Mouse (Mus musculus): ENCODE measurements around the gene S100a3.
A peak's percentile ranks its signal among the peaks of the same experiment; 100 is the strongest.

The S100a3 gene

DNA sequence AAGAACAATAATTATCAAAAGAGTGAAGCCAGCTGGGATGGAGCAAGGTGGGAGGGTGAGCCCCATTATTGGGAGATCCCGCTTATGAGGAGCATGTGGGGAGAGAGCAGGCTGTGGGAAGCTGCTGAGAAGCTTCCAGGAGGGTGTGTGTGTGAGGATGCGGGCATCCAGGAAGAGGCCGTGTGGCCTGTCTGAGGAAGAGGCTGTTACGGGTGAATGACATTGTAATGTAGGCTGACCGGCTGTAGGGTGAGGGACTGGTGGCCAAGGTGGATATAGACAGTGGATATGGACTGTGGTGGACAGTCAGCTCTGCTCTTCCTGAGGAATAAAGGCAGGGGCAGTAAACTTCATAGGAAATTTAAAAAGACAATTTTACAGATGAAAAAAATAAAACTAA, 65.1 kb downstream of the S100a3 start:
- DNase-seq (ENCODE audit: low read depth, low spot score): no peak

- DNase-seq (ENCODE audit: low read depth, low spot score): no peak
These were observed 66.1 kb downstream of the S100a3 start for GRCm38 (mm10) chr3:90626266-90627021.

- DNase-seq (ENCODE audit: low read depth, low spot score): no peak
These were observed 67.0 kb downstream of the S100a3 start for GRCm38 (mm10) chr3:90627366-90627765.

GRCm38 (mm10) chr3:90627807-90628206, 67.4 kb downstream of the S100a3 start:
- no peak for DNase-seq (ENCODE audit: low read depth, low spot score)

DNA sequence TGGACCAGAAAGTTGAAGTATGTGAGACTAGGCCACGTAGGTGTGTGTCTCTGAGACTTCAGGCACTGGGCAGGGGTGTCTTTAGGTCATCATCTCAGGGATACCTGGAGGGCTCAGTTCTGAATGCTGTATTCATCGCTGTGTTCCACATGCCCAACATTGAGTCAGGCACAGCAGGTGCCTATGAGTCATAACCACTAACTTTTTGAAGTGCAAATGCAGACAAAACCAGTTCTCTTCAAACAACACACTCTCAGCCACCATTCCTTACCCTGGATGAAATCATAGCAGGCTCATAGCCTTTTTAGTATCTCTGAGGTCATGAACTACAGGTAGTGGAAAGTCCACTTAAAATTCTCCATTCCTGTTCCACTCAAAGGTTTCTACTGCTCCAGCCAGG, 68.9 kb downstream of the S100a3 start:
- DNase-seq (ENCODE audit: low read depth, low spot score): no peak

DNA sequence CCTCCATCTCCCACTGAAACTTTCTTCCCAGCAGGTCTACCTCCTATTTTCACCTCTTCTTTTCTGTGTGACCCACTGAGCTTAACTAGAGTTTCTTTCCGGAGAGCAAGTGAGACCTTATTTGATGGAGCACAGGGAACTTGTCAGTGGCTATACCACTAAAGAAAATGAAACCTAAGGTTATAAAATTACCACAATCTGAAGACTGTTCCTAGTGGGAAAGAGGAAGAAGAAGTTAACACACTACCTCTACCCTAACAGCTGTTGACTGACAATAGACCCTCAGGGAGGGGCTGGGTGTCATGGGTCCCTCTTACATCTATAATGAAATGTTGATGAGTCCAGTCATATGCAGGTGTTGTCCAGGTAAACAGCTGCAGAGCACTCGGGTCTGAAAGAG, 71.6 kb downstream of the S100a3 start:
- DNase-seq (ENCODE audit: low read depth, low spot score): no peak

DNA sequence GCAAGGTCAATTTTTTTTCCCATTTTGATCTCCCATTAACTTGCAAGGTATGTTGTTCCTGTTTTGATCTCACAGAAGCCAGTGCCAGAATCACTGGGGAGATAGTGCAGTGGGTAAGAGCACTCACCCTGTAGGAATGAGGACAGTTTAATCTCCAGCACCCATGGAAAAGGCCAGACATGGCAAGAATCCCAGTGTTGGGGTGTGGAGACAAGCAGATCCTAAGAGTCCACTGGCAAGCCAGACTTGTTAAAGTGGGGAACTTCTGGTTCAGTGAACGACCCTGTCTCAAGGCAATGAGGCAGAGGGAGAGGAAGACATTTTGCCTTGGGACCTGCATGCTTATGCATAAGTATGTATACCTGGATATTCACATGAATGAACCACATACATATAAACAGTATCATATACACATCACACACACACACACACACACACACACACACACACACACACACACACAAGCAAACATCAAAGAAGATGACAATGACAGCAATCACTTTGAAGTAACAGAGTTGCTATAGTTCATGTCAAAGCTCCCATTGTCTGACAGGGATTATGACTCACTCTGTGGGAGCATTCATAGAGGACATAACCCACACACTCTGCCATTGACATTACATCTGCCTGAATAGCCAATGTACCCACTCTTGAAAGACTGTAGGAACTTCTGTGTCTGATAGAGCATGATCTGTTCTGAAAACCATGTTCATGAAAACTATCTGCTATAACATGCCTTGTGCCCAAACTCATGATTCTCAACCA, 78.3 kb downstream of the S100a3 start:
- DNase-seq (ENCODE audit: low read depth, low spot score): no peak

- DNase-seq (ENCODE audit: low read depth, low spot score): peak; percentile 51
These were observed 79.3 kb downstream of the S100a3 start for GRCm38 (mm10) chr3:90639511-90640154.

DNA sequence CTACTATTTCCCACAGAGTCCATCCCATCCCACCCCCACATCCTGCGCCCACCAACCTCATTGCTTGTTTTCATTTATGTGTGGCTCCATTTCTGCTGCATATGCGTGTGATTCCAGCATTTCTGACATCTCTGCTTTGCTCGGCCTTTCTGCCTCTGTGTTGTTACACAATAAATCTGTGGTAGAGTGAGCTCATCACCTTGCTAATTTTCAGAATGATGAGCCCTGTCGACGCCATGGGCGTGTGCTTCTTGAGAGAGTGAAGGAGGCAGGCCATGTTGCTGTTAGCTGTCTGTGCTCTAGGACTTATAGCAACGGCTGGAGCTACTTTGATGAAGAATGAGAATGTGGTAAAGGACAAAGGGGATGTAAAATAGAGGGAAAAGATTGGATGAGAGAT, 80.6 kb downstream of the S100a3 start:
- no peak for DNase-seq (ENCODE audit: low read depth, low spot score)

DNA sequence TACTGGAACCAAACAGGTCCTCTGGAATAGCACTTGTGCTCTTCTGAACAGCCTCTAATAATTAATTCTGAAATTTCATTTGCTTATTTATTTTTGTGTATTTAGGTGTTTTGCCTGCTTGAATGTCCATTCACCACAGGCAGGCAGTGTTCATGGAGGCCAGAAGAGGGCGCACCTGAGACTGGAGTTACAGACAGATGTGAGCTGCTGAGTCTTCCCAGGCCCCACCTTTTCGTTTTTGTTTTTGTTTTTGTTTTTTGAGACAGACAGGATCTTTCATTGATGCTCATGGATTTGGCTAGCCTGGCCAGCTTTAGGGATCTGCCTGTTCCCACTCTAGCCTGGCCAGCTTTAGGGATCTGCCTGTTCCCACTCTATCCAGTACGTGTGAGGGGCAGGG, 83.8 kb downstream of the S100a3 start:
- peak; percentile 47 for DNase-seq (ENCODE audit: low read depth, low spot score)

DNA sequence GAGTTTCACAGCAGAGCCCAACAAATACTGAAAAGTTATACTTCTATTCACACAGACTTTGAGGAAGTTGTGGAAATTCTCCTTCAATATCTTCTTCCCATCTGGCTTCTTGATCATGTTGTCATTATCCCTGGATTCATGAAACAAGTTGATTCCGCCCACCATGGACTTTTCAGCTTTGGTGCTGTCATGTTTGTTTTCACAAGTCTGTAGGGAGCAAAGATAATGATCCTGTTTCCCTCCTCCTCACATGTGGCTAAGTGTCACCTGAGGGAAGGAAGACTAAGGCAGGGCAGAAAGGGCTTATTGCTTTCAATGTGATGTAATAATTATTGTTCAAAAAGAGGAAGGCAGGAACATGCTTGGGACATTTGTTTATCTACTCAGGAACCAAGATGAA, 86.9 kb downstream of the S100a3 start:
- DNase-seq (ENCODE audit: low read depth, low spot score): no peak

GRCm38 (mm10) chr3:90648981-90649380, 88.6 kb downstream of the S100a3 start:
- DNase-seq (ENCODE audit: low read depth, low spot score): no peak

- DNase-seq (ENCODE audit: low read depth, low spot score): no peak
These were observed 89.5 kb downstream of the S100a3 start for GRCm38 (mm10) chr3:90649832-90650231.

Data from A20 (cell line).